Mouse (Mus musculus): ENCODE results near the gene Lyz1. TPM values are rescaled to one million over a fixed set of nuclear protein-coding genes. Genes with fewer than 3 reads are reported as not detected.

The Lyz1 gene
- polyA plus RNA-seq (2015; fragmentation: Nextera tagmentation; extraction: Ambion mirVana), result 0.19 and 0.27 TPM in 2 replicates

DNA sequence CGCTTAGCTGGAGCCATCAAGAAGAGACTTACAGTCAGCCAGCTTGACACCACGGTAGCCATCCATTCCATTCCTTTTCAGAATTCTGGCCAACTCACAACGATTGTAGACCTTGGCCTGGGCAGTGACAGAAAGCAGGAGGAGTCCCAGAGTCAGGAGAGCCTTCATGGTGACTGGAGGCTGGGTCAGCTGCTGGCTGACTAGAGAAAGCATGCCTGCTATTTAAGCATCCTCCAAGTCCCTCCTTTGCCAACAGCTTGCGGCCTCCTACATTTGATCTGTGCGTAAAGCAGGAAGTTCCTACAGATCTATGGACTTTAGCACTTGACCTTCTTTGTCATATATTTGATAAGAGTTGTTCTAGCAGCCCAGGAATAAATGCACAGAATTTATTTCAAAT lies at the start of gene Lyz1:
Gene Lyz1, minus strand, starts transcription at position 198 of the 400 bp plus-strand sequence.

DNA sequence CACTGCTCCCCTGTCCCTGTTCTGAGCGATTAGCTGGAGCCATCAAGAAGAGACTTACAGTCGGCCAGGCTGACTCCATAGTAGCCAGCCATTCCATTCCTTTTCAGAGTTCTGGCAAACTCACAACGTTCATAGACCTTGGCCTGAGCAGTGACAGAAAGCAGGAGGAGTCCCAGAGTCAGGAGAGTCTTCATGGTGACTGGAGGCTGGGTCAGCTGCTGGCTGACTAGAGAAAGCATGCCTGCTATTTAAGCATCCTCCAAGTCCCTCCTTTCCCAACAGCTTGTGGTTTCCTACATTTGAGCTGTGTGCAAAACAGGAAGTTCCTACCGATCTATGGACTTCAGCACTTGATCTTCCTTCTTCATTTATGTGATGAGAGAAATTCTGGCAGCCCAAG lies 10.6 kb downstream of the Lyz1 start, which contains the start of gene Lyz2:
Gene Lyz2, minus strand, starts transcription at position 273 of the 400 bp plus-strand sequence.

GRCm38 (mm10) chr10:117238603-117239002 lies 54.1 kb downstream of the Lyz1 start, which contains the start of gene 9530003J23Rik:
9530003J23Rik (minus strand) TSS chr10:117238703.

Other genes with a start within 250 kb of the Lyz1 start
- not detected in 2 replicates for gene Lrrc10, start 247.5 kb downstream of the Lyz1 start, polyA plus RNA-seq (2015; fragmentation: Nextera tagmentation; extraction: Ambion mirVana)
- gene Cct2, start 229.1 kb downstream of the Lyz1 start, polyA plus RNA-seq (2015; fragmentation: Nextera tagmentation; extraction: Ambion mirVana), result 136 TPM in 2 replicates
- gene Frs2, start 144.3 kb downstream of the Lyz1 start, polyA plus RNA-seq (2015; fragmentation: Nextera tagmentation; extraction: Ambion mirVana), result 8.0 and 10.4 TPM in 2 replicates
- 23.3 and 28.5 TPM in 2 replicates for gene Yeats4, start 68.4 kb downstream of the Lyz1 start, polyA plus RNA-seq (2015; fragmentation: Nextera tagmentation; extraction: Ambion mirVana)
- not detected in 2 replicates for gene 9530003J23Rik, start 54.2 kb downstream of the Lyz1 start, polyA plus RNA-seq (2015; fragmentation: Nextera tagmentation; extraction: Ambion mirVana)
- gene Lyz2, start 10.5 kb downstream of the Lyz1 start, polyA plus RNA-seq (2015; fragmentation: Nextera tagmentation; extraction: Ambion mirVana), result 127 and 131 TPM in 2 replicates
- 47.6 and 51.3 TPM in 2 replicates for gene Cpsf6, start 87.1 kb upstream of the Lyz1 start, polyA plus RNA-seq (2015; fragmentation: Nextera tagmentation; extraction: Ambion mirVana)

All from skeletal muscle tissue, postnatal 0 days (tissue).